Mouse (Mus musculus) heart, postnatal 0 days (tissue): ENCODE data around the gene 1110008L16Rik.

Experiments used
- CTCF ChIP-seq: IDR thresholded peaks from 2 replicates; pipeline ENCODE4 v1.5.1; 2016; ENCODE audit warnings: antibody characterized with exemption, control low read depth, low read depth
- EP300 ChIP-seq: IDR thresholded peaks from 2 replicates; pipeline ENCODE4 v1.6.1; 2016; ENCODE audit warnings: antibody characterized with exemption, low read depth

DNA sequence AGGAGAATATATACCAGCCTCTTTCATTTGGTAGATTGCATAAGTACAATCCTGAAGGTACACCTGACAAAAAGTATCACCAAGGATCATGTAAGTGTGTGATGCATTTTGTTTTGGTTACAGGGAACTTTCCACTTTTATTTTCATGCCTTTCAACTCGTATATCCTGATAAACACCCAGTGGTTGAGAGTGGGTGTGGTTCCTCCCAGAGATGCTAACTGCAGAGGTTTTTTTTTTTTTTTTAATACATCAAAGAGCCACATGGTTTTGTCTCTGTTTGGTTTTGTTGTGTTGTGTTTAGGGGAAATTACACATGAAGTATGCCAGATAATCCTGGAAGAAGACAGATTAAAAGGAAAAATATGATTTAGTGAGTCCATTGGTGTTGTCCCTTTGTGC lies 57.9 kb downstream of the 1110008L16Rik start:
- TF ChIP-seq CTCF = no peak
- no peak for TF ChIP-seq EP300
